Mouse (Mus musculus): ENCODE data around the gene Chadl. TPM values are rescaled to one million over a fixed set of nuclear protein-coding genes. Genes with fewer than 3 reads are reported as not detected.
A peak's percentile ranks its signal among the peaks of the same experiment; 100 is the strongest.

Chadl gene
- total and polyA plus RNA-seq, 3 experiments, result 0.21 to 0.51 TPM; not detected in 1

DNA sequence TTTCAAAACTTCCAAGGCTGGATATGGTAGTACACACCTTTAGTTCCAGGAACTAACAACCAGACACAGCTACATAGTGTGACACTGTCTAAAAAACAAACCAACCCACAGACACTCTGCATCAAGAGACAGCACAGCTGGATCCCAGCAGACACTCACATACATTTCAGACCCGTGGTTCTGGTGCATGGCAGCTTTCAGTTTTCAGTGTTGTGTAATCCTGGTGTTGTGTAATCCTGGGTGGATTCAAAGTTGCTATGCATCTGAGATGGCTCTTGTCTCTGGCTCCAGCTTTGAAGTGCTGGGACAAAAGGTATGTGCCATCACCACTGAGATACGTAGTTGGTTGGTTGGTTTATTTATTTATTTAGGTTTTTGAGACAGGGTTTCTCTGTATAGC is 1.4 kb upstream of the Chadl start:
- no peak overlapping the region for H3K4me3 ChIP-seq (replicated peaks in 1 of 3; ENCODE audit: low read depth in 2 of 3, low read length in 2 of 3, poor library complexity in 1 of 3)
- peaks cover 8 to 9% of the 10 kb centered on the region in 2 experiments for H3K4me1 ChIP-seq (ENCODE audit: control insufficient read depth in 1 of 2, insufficient read depth in 2 of 2)
- peaks cover 9 to 17% of the 10 kb centered on the region in 2 experiments for H3K36me3 ChIP-seq (replicated peaks in 1 of 2; ENCODE audit: control insufficient read depth in 1 of 2, insufficient read depth in 1 of 2, low read length in 1 of 2)
- H3K79me2 ChIP-seq (replicated peaks; ENCODE audit: control insufficient read depth, extremely low read depth, insufficient read depth, poor library complexity, severe bottlenecking), result no peaks in the 10 kb centered on the region
- in situ Hi-C loops (cut with MboI; ENCODE audit: low pct_ligation_motif_present, low pct_unique_long_range_greater_than_20kb, low sequenced_read_pairs) (no loop called here), dilution Hi-C loops (cut with MboI; ENCODE audit: extremely low pct_ligation_motif_present, extremely low pct_unique_long_range_greater_than_20kb, low sequenced_read_pairs) (no loop called here)
- no peak overlapping the region for H3K4me2 ChIP-seq (ENCODE audit: insufficient read depth, low read depth, poor library complexity, severe bottlenecking)
- DNase-seq (ENCODE audit: extremely low read depth), result no peak
- H3K9me3 ChIP-seq (replicated peaks; ENCODE audit: low read length), result peaks cover 5% of the 10 kb centered on the region
- peaks cover 4% of the 10 kb centered on the region for H3K27me3 ChIP-seq (replicated peaks)
- H3K9ac ChIP-seq (ENCODE audit: insufficient read depth, low read depth), result no peak overlapping the region
- no peak overlapping the region for H3K27ac ChIP-seq (ENCODE audit: insufficient read depth, low read depth)
- TF ChIP-seq MAFK (IDR thresholded peaks at IDR 0.05; ENCODE audit: insufficient replicate concordance, low read length), result no peak
- no peak for TF ChIP-seq MEF2A (IDR thresholded peaks at IDR 0.05; ENCODE audit: borderline replicate concordance, low read depth, low read length)
- TF ChIP-seq TBP (conservative IDR thresholded peaks at IDR 0.05; ENCODE audit: low read depth, low read length), result no peak
- TF ChIP-seq POLR2A (IDR thresholded peaks at IDR 0.05; ENCODE audit: low read depth, low read length), result no peak
- no peak for TF ChIP-seq IRF4 (IDR thresholded peaks at IDR 0.05; ENCODE audit: low read depth, low read length)
- TF ChIP-seq MAZ (IDR thresholded peaks at IDR 0.05; ENCODE audit: low read depth, low read length), result no peak
- no peak for TF ChIP-seq GABPA (IDR thresholded peaks at IDR 0.05; ENCODE audit: insufficient replicate concordance, low read depth, low read length)
- no peak for TF ChIP-seq E2F4 (IDR thresholded peaks at IDR 0.05; ENCODE audit: insufficient replicate concordance, low read depth, low read length)
- TF ChIP-seq USF1 (IDR thresholded peaks at IDR 0.05; ENCODE audit: low read depth, low read length), result no peak
- no peak for TF ChIP-seq JUND (conservative IDR thresholded peaks at IDR 0.05; ENCODE audit: low read depth, low read length)
- no peak for TF ChIP-seq ZC3H11A (IDR thresholded peaks at IDR 0.05; ENCODE audit: low read depth, low read length)
- TF ChIP-seq KAT2A (IDR thresholded peaks at IDR 0.05; ENCODE audit: insufficient replicate concordance, low read length), result no peak
- no peak for TF ChIP-seq EP300 (IDR thresholded peaks at IDR 0.05; ENCODE audit: low read length)
- no peak for TF ChIP-seq SMC3 (IDR thresholded peaks at IDR 0.05; ENCODE audit: low read depth, low read length)
- no peak for TF ChIP-seq HCFC1 (IDR thresholded peaks at IDR 0.05; ENCODE audit: low read depth, low read length)
- no peak for TF ChIP-seq MYC (IDR thresholded peaks at IDR 0.05; ENCODE audit: low read depth, low read length)
- no peak for TF ChIP-seq ZMIZ1 (IDR thresholded peaks at IDR 0.05; ENCODE audit: low read depth, low read length)
- no peak for TF ChIP-seq PAX5 (IDR thresholded peaks at IDR 0.05; ENCODE audit: low read length)

DNA sequence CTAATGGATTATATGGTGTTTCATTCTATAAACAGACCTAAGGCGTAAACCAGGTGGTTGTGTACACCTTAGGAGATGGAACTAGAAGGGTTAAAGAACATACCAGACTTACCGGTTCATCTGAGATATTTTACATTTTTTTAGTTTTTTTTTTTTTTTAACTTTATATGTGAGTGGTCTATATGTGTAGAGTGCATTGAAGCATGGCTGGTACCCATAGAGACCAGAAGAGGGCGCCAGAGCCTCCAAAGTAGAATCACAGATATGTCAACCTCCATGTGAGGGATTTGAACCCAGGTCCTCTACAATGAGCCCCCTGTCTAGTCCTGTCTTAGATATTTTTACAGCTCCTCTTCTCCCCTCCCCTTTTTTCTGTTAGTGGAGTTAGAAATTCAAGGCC is 760 bp upstream of the Chadl start:
- dilution Hi-C loops (cut with MboI; ENCODE audit: extremely low pct_ligation_motif_present, extremely low pct_unique_long_range_greater_than_20kb, low sequenced_read_pairs), result no loop called here
- Histone ChIP-seq H3K4me3 (replicated peaks in 1 of 3; ENCODE audit: low read depth in 2 of 3, low read length in 2 of 3, poor library complexity in 1 of 3) (no peak overlapping the region), H3K36me3 (replicated peaks in 1 of 2; ENCODE audit: control insufficient read depth in 1 of 2, insufficient read depth in 1 of 2, low read length in 1 of 2) (peaks cover 2 to 10% of the 10 kb centered on the region in 2 experiments), H3K4me2 (ENCODE audit: insufficient read depth, low read depth, poor library complexity, severe bottlenecking) (no peak overlapping the region), H3K4me1 (ENCODE audit: control insufficient read depth in 1 of 2, insufficient read depth in 2 of 2) (peaks cover 8 to 9% of the 10 kb centered on the region in 2 experiments), H3K27ac (ENCODE audit: insufficient read depth, low read depth) (no peak overlapping the region), H3K27me3 (replicated peaks) (peaks cover 4% of the 10 kb centered on the region), H3K79me2 (replicated peaks; ENCODE audit: control insufficient read depth, extremely low read depth, insufficient read depth, poor library complexity, severe bottlenecking) (no peaks in the 10 kb centered on the region), H3K9ac (ENCODE audit: insufficient read depth, low read depth) (no peak overlapping the region), H3K9me3 (replicated peaks; ENCODE audit: low read length) (peaks cover 7% of the 10 kb centered on the region)
- peak; percentile 52 for DNase-seq (ENCODE audit: extremely low read depth)
- in situ Hi-C loops (cut with MboI; ENCODE audit: low pct_ligation_motif_present, low pct_unique_long_range_greater_than_20kb, low sequenced_read_pairs), result no loop called here
- no peak for TF ChIP-seq KAT2A (IDR thresholded peaks at IDR 0.05; ENCODE audit: insufficient replicate concordance, low read length)
- peak; percentile 46; the same call in 1 of the 2 replicates for TF ChIP-seq MYC (IDR thresholded peaks at IDR 0.05; ENCODE audit: low read depth, low read length)
- 0 out of 2 replicates have a peak, but pooled peaks have one; percentile 36 for TF ChIP-seq SIN3A (IDR thresholded peaks at IDR 0.05; ENCODE audit: low read length)
- TF ChIP-seq TCF12 (IDR thresholded peaks at IDR 0.05; ENCODE audit: low read depth, low read length), result no peak
- no peak for TF ChIP-seq MAFK (IDR thresholded peaks at IDR 0.05; ENCODE audit: insufficient replicate concordance, low read length)
- TF ChIP-seq ZC3H11A (IDR thresholded peaks at IDR 0.05; ENCODE audit: low read depth, low read length), result no peak
- TF ChIP-seq NELFE (IDR thresholded peaks at IDR 0.05; ENCODE audit: low read depth, low read length), result no peak
- peak; percentile 44 to 69; a peak in 3 of 4 replicates for TF ChIP-seq CTCF (conservative IDR thresholded peaks at IDR 0.05 in 1 of 2, IDR thresholded peaks at IDR 0.05 in 1 of 2; ENCODE audit: low read depth in 2 of 2, low read length in 2 of 2)
- TF ChIP-seq MAX (IDR thresholded peaks at IDR 0.05; ENCODE audit: low read length), result no peak
- TF ChIP-seq UBTF (IDR thresholded peaks at IDR 0.05; ENCODE audit: low read depth, low read length), result no peak
- TF ChIP-seq MAZ (IDR thresholded peaks at IDR 0.05; ENCODE audit: low read depth, low read length), result no peak
- TF ChIP-seq ELF1 (IDR thresholded peaks at IDR 0.05; ENCODE audit: low read depth, low read length), result no peak
- TF ChIP-seq JUND (conservative IDR thresholded peaks at IDR 0.05; ENCODE audit: low read depth, low read length), result no peak
- TF ChIP-seq ZNF384 (IDR thresholded peaks at IDR 0.05; ENCODE audit: low read depth, low read length), result peak; percentile 56; the same call in 1 of the 2 replicates
- TF ChIP-seq ETS1 (conservative IDR thresholded peaks at IDR 0.05; ENCODE audit: low read depth, low read length), result no peak
- TF ChIP-seq MEF2A (IDR thresholded peaks at IDR 0.05; ENCODE audit: borderline replicate concordance, low read depth, low read length), result no peak
- TF ChIP-seq TBP (conservative IDR thresholded peaks at IDR 0.05; ENCODE audit: low read depth, low read length), result no peak
- TF ChIP-seq CHD2 (IDR thresholded peaks at IDR 0.05; ENCODE audit: low read length), result no peak
- no peak for TF ChIP-seq EP300 (IDR thresholded peaks at IDR 0.05; ENCODE audit: low read length)
- no peak for TF ChIP-seq IRF4 (IDR thresholded peaks at IDR 0.05; ENCODE audit: low read depth, low read length)
- TF ChIP-seq POLR2AphosphoS2 (IDR thresholded peaks at IDR 0.05; ENCODE audit: low read depth, low read length), result no peak
- peak; percentile 49 for TF ChIP-seq SMC3 (IDR thresholded peaks at IDR 0.05; ENCODE audit: low read depth, low read length)
- TF ChIP-seq RAD21 (IDR thresholded peaks at IDR 0.05; ENCODE audit: low read depth, low read length), result peak; percentile 52
- no peak for TF ChIP-seq USF1 (IDR thresholded peaks at IDR 0.05; ENCODE audit: low read depth, low read length)

All from CH12.LX (cell line).